Mouse (Mus musculus) myocyte (in vitro differentiated cells): ENCODE results near the gene Tada3. TPM values are rescaled to one million over a fixed set of nuclear protein-coding genes. Genes with fewer than 3 reads are reported as not detected.

Source experiments
- H3K27me3 ChIP-seq: one replicate; pipeline ENCODE4 v1.6.1; 2011; ENCODE audit not compliant: control insufficient read depth, insufficient read depth, insufficient read length
- H3K36me3 ChIP-seq: one replicate; pipeline ENCODE4 v1.6.1; 2011; ENCODE audit not compliant: control insufficient read depth, insufficient read depth
- H3K4me2 ChIP-seq: one replicate; pipeline ENCODE4 v1.6.1; 2011; ENCODE audit warnings: low read depth, control low read depth
- H3K4me3 ChIP-seq: one replicate; pipeline ENCODE4 v1.5.1; 2011; ENCODE audit warnings: mild to moderate bottlenecking, control low read depth, moderate library complexity
- H3K79me2 ChIP-seq: one replicate; pipeline ENCODE4 v1.6.1; 2011; ENCODE audit not compliant: control insufficient read depth, insufficient read depth
- H3ac ChIP-seq: one replicate; pipeline ENCODE4 v1.6.1; 2011; ENCODE audit not compliant: control insufficient read depth, insufficient read length
- CEBPB ChIP-seq: IDR thresholded peaks from 2 replicates; pipeline ENCODE4 v1.6.1; 2011; ENCODE audit warnings: mild to moderate bottlenecking, moderate library complexity; ENCODE audit not compliant: poor library complexity, insufficient read depth, severe bottlenecking
- E2F4 ChIP-seq: IDR thresholded peaks from one replicate; pipeline ENCODE4 v1.6.1; 2011; ENCODE audit warnings: mild to moderate bottlenecking, control low read depth, moderate library complexity; ENCODE audit not compliant: insufficient read depth
- MAX ChIP-seq: IDR thresholded peaks from one replicate; pipeline ENCODE4 v1.6.1; 2011; ENCODE audit warnings: low read depth, mild to moderate bottlenecking, control low read depth
- MYOD1 ChIP-seq, 3 experiments: IDR thresholded peaks; one replicate each; pipeline ENCODE4 v1.6.1; 2011; ENCODE audit warnings: control low read depth in 2 of 3, low read depth in 2 of 3, mild to moderate bottlenecking in 2 of 3, moderate library complexity in 1 of 3; ENCODE audit not compliant: insufficient read length in 2 of 3, control insufficient read depth in 1 of 3
- MYOG ChIP-seq, 3 experiments: IDR thresholded peaks; one replicate each; pipeline ENCODE4 v1.6.1; 2011; ENCODE audit warnings: control low read depth in 2 of 3, low read depth in 2 of 3, mild to moderate bottlenecking in 2 of 3; ENCODE audit not compliant: insufficient read length in 2 of 3, control insufficient read depth in 1 of 3, insufficient read depth in 1 of 3
- POLR2A ChIP-seq: IDR thresholded peaks from one replicate; pipeline ENCODE4 v1.6.1; 2011; ENCODE audit warnings: low read depth, mild to moderate bottlenecking, control low read depth, moderate library complexity; ENCODE audit not compliant: insufficient read length
- POLR2AphosphoS2 ChIP-seq: IDR thresholded peaks from one replicate; pipeline ENCODE4 v1.6.1; 2011; ENCODE audit warnings: low read depth, control low read depth; ENCODE audit not compliant: insufficient read length
- REST ChIP-seq: IDR thresholded peaks from one replicate; pipeline ENCODE4 v1.6.1; 2011; ENCODE audit warnings: mild to moderate bottlenecking, control low read depth, moderate library complexity; ENCODE audit not compliant: insufficient read depth, insufficient read length
- SRF ChIP-seq: IDR thresholded peaks from one replicate; pipeline ENCODE4 v1.6.1; 2011; ENCODE audit warnings: low read depth; ENCODE audit not compliant: control insufficient read depth, insufficient read length
- TCF12 ChIP-seq: IDR thresholded peaks from one replicate; pipeline ENCODE4 v1.6.1; 2011; ENCODE audit warnings: mild to moderate bottlenecking, control low read depth; ENCODE audit not compliant: poor library complexity, insufficient read depth, severe bottlenecking
- TCF3 ChIP-seq: IDR thresholded peaks from one replicate; pipeline ENCODE4 v1.6.1; 2011; ENCODE audit warnings: low read depth, control low read depth; ENCODE audit not compliant: insufficient read length
- USF1 ChIP-seq: IDR thresholded peaks from one replicate; pipeline ENCODE4 v1.6.1; 2011; ENCODE audit warnings: low read depth, mild to moderate bottlenecking, control low read depth, moderate library complexity
- polyA plus RNA-seq: library from polyadenylated mRNA; unstranded; fragments of >200 nt; fragmentation: generic; extraction: Trizol; gene quantifications from one replicate; pipeline ENCODE4 v1.2.1, GENCODE M21; 2012; ENCODE audit warnings: missing spikeins

Gene Tada3
- polyA plus RNA-seq, 1 experiment, result 32.1 TPM

- H3K79me2 ChIP-seq, result peaks cover 20% of the 10 kb centered on the region
- H3K4me3 ChIP-seq, result no peak overlapping the region
- H3ac ChIP-seq, result no peak overlapping the region
- H3K36me3 ChIP-seq, result peaks cover 45% of the 10 kb centered on the region
- no peaks in the 10 kb centered on the region for H3K27me3 ChIP-seq
- no peak overlapping the region for H3K4me2 ChIP-seq
- TF ChIP-seq MAX, result no peak
- TF ChIP-seq SRF, result no peak
- no peak for TF ChIP-seq POLR2A
- TF ChIP-seq POLR2AphosphoS2, result no peak
- TF ChIP-seq USF1, result no peak
- no peak for TF ChIP-seq MYOD1 (IDR thresholded peaks at IDR 0.05; ENCODE audit: control insufficient read depth in 1 of 3, insufficient read length in 2 of 3, low read depth in 2 of 3)
- no peak for TF ChIP-seq CEBPB
- TF ChIP-seq MYOG (IDR thresholded peaks at IDR 0.05; ENCODE audit: control insufficient read depth in 1 of 3, insufficient read depth in 1 of 3, insufficient read length in 2 of 3, low read depth in 2 of 3), result no peak
- TF ChIP-seq REST, result no peak
- TF ChIP-seq TCF3, result no peak
- TF ChIP-seq TCF12, result no peak
These were observed 6.8 kb upstream of the Tada3 start for GRCm38 (mm10) chr6:113384351-113384927.

- no peak overlapping the region for H3K4me2 ChIP-seq
- H3ac ChIP-seq, result no peak overlapping the region
- H3K4me3 ChIP-seq, result no peak overlapping the region
- H3K79me2 ChIP-seq, result peaks cover 36% of the 10 kb centered on the region
- H3K27me3 ChIP-seq, result no peaks in the 10 kb centered on the region
- peaks cover 30% of the 10 kb centered on the region for H3K36me3 ChIP-seq
- TF ChIP-seq USF1 (no peak), MYOG (IDR thresholded peaks at IDR 0.05; ENCODE audit: control insufficient read depth in 1 of 3, insufficient read depth in 1 of 3, insufficient read length in 2 of 3, low read depth in 2 of 3) (no peak), MYOD1 (IDR thresholded peaks at IDR 0.05; ENCODE audit: control insufficient read depth in 1 of 3, insufficient read length in 2 of 3, low read depth in 2 of 3) (no peak), REST (no peak), MAX (no peak), POLR2AphosphoS2 (no peak), TCF12 (no peak), POLR2A (no peak), SRF (no peak), E2F4 (no peak), TCF3 (no peak), CEBPB (no peak)
These were observed 2.8 kb upstream of the Tada3 start for GRCm38 (mm10) chr6:113380480-113380879.

GRCm38 (mm10) chr6:113379246-113379645 lies 1.6 kb upstream of the Tada3 start:
- H3K4me2 ChIP-seq, result peak overlapping the region; percentile 79
- H3K79me2 ChIP-seq, result peaks cover 36% of the 10 kb centered on the region
- H3K36me3 ChIP-seq, result peaks cover 23% of the 10 kb centered on the region
- no peaks in the 10 kb centered on the region for H3K27me3 ChIP-seq
- TF ChIP-seq REST (no peak), TCF3 (no peak), TCF12 (no peak), USF1 (no peak), MYOD1 (IDR thresholded peaks at IDR 0.05; ENCODE audit: control insufficient read depth in 1 of 3, insufficient read length in 2 of 3, low read depth in 2 of 3) (no peak), POLR2A (no peak), CEBPB (no peak), MAX (no peak), MYOG (IDR thresholded peaks at IDR 0.05; ENCODE audit: control insufficient read depth in 1 of 3, insufficient read depth in 1 of 3, insufficient read length in 2 of 3, low read depth in 2 of 3) (no peak), SRF (no peak), POLR2AphosphoS2 (no peak), E2F4 (no peak)
- peak overlapping the region; percentile 70 for H3ac ChIP-seq
- peak overlapping the region; percentile 99 for H3K4me3 ChIP-seq

- no peaks in the 10 kb centered on the region for H3K27me3 ChIP-seq
- H3K79me2 ChIP-seq, result peaks cover 36% of the 10 kb centered on the region
- peak overlapping the region; percentile 99 for H3K4me3 ChIP-seq
- H3K4me2 ChIP-seq, result peak overlapping the region; percentile 87
- TF ChIP-seq POLR2A (peak; percentile 41), MYOD1 (IDR thresholded peaks at IDR 0.05; ENCODE audit: control insufficient read depth in 1 of 3, insufficient read length in 2 of 3, low read depth in 2 of 3) (no peak)
- H3K36me3 ChIP-seq, result peaks cover 16% of the 10 kb centered on the region
- peak overlapping the region; percentile 70 for H3ac ChIP-seq
These were observed 549 bp downstream of the Tada3 start for GRCm38 (mm10) chr6:113377172-113377495.

- H3ac ChIP-seq, result no peak overlapping the region
- TF ChIP-seq MYOD1 (IDR thresholded peaks at IDR 0.05; ENCODE audit: control insufficient read depth in 1 of 3, insufficient read length in 2 of 3, low read depth in 2 of 3) (no peak), MAX (no peak), E2F4 (no peak), TCF12 (no peak), TCF3 (no peak), SRF (no peak), REST (no peak), USF1 (no peak)
- H3K4me2 ChIP-seq, result no peak overlapping the region
- H3K79me2 ChIP-seq, result peaks cover 6% of the 10 kb centered on the region
- peaks cover 15% of the 10 kb centered on the region for H3K36me3 ChIP-seq
- H3K4me3 ChIP-seq, result no peak overlapping the region
- no peaks in the 10 kb centered on the region for H3K27me3 ChIP-seq
These were observed 4.2 kb downstream of the Tada3 start for GRCm38 (mm10) chr6:113373491-113373890.
